Mouse (Mus musculus) kidney, adult 2 months (tissue): ENCODE measurements around the gene Ccdc103. TPM values are rescaled to one million over a fixed set of nuclear protein-coding genes. Genes with fewer than 3 reads are reported as not detected.
A peak's percentile ranks its signal among the peaks of the same experiment; 100 is the strongest.

Experiments used
- DNase-seq: peaks from one replicate; pipeline ENCODE4 v3.0.0; 2021
- H3K27ac ChIP-seq: fragments of 200-500 bp; 2 replicates; pipeline ENCODE4 v1.5.1; 2012; ENCODE audit warnings: low read depth, low read length, control low read depth, inconsistent platforms; ENCODE audit not compliant: insufficient read depth
- H3K27me3 ChIP-seq: fragments of 200-500 bp; replicated peaks from 2 replicates; pipeline ENCODE4 v1.6.1; 2012; ENCODE audit warnings: mild to moderate bottlenecking, moderate library complexity, low read length, inconsistent platforms; ENCODE audit not compliant: control insufficient read depth, insufficient read depth
- H3K36me3 ChIP-seq: fragments of 200-500 bp; 2 replicates; pipeline ENCODE4 v1.6.1; 2012; ENCODE audit warnings: mild to moderate bottlenecking, moderate library complexity, low read length, inconsistent platforms; ENCODE audit not compliant: control insufficient read depth, insufficient read depth
- H3K4me1 ChIP-seq: fragments of 200-500 bp; 2 replicates; pipeline ENCODE4 v1.6.1; 2011; ENCODE audit warnings: low read length; ENCODE audit not compliant: control insufficient read depth, insufficient read depth
- H3K4me3 ChIP-seq: fragments of 200-500 bp; 2 replicates; pipeline ENCODE4 v1.5.1; 2011; ENCODE audit warnings: mild to moderate bottlenecking, low read depth, low read length, control low read depth; ENCODE audit not compliant: insufficient read depth
- CTCF ChIP-seq: fragments of 200-500 bp; conservative IDR thresholded peaks from 2 replicates; pipeline ENCODE4 v1.5.1; 2011; ENCODE audit warnings: low read depth, mild to moderate bottlenecking, control low read depth, low read length, moderate library complexity, mixed read lengths; ENCODE audit not compliant: insufficient read depth, insufficient read length
- POLR2A ChIP-seq: fragments of 200-500 bp; IDR thresholded peaks from one replicate; pipeline ENCODE4 v1.6.1; 2011; ENCODE audit warnings: low read depth, low read length, control low read depth
- WGBS: fragments of 180-500 bp; shearing (Covaris S2); methylation state at CpG from one replicate; pipeline ENCODE4 v1.1.7; 2018; 5-methylcytosine and 5-hydroxymethylcytosine counted together
- polyA plus RNA-seq: library from polyadenylated mRNA; depleted of rRNA; stranded (reverse); fragments of >200 nt; gene quantifications from 2 replicates; pipeline ENCODE4 v1.2.3, GENCODE M21; 2012

Ccdc103 gene
- polyA plus RNA-seq, 1 experiment: 1.5 TPM

GRCm38 (mm10) chr11:102838616-102839150 is 42.3 kb upstream of the Ccdc103 start:
- 78% methylated on average over 9 of the region's 9 CpGs for WGBS
- Histone ChIP-seq H3K4me1 (no peaks in the 10 kb centered on the region), H3K4me3 (no peak overlapping the region), H3K27me3 (no peaks in the 10 kb centered on the region), H3K27ac (peak overlapping the region; percentile 58), H3K36me3 (peaks cover 3% of the 10 kb centered on the region)
- TF ChIP-seq CTCF: no peak
- no peak for DNase-seq

DNA sequence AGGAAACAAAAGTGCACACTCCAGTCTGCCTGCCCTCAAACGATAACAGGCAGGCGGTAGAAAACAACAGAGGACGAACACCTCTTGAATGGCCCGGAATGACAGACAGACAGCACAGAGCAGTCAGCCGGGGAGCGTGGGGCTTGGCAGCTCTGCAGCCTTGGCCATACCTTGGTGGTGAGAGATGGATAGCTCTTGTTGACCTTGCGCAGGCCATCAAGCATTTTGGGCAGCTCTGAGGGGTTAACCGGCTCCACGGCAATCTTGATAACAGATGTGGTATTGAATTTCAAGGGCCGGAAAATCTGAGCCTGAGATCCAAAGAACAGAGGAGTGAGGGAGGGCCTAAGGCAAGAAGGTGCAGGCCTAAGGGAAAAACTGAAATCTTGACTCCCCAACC is 35.1 kb upstream of the Ccdc103 start:
- Histone ChIP-seq H3K27me3 (no peaks in the 10 kb centered on the region), H3K36me3 (peaks cover 5% of the 10 kb centered on the region), H3K4me3 (no peak overlapping the region), H3K27ac (0 out of 2 replicates have a peak overlapping the region, but pooled peaks have one; percentile 28), H3K4me1 (no peaks in the 10 kb centered on the region)
- WGBS: 75% methylated on average over 10 of the region's 10 CpGs
- TF ChIP-seq CTCF (no peak), POLR2A (no peak)
- no peak for DNase-seq

DNA sequence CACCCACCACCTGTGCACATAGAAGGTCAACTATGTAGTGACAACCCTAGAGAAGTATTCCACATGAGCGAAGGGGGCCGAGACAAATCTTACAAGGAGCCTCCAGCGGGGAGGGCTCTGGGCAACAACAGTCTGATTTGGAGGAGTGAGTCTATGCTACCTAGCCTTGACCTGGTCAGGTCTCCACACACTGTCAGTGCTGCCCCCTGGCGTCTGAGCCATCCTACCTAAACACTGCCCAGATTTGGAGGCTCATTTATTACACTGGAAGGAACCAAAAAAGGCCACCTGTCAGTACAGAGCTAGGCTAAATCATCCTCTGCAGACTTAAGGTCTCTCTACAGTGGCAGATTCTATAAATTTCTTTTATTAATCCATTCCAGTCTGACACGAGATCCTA is 29.1 kb upstream of the Ccdc103 start:
- TF ChIP-seq POLR2A (no peak), CTCF (peak; percentile 79)
- 58% methylated on average over 5 of the region's 5 CpGs for WGBS

DNA sequence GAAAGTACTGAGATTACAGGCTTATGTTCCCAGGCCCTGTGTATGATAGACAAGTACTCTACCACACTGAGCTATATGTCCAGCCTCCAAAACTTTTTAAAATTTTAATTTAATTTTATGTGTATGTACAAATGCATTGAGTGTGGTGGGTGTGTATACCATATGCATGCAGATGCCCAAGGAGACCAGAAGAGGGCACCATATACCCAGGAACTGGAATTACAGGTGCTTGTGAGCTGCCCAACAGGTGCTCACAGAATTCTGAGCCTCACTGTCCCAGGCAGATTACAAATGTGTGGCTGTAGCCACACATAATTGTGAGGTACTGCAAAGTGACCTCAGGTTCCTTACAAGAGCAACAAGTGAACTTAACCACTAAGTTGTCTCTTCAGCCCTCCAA is 27.2 kb upstream of the Ccdc103 start:
- TF ChIP-seq CTCF (peak; percentile 29), POLR2A (no peak)
- DNase-seq: no peak
- Histone ChIP-seq H3K27me3 (no peaks in the 10 kb centered on the region), H3K36me3 (peaks cover 3% of the 10 kb centered on the region), H3K27ac (no peak overlapping the region), H3K4me1 (no peaks in the 10 kb centered on the region), H3K4me3 (no peak overlapping the region)

More for the DNA sequence above, 29.1 kb upstream of the Ccdc103 start:
- H3K4me3 ChIP-seq: no peak overlapping the region
- no peaks in the 10 kb centered on the region for H3K27me3 ChIP-seq
- H3K4me1 ChIP-seq: no peaks in the 10 kb centered on the region
- H3K27ac ChIP-seq: no peak overlapping the region
- peaks cover 5% of the 10 kb centered on the region for H3K36me3 ChIP-seq
- peak; percentile 72 for DNase-seq

DNA sequence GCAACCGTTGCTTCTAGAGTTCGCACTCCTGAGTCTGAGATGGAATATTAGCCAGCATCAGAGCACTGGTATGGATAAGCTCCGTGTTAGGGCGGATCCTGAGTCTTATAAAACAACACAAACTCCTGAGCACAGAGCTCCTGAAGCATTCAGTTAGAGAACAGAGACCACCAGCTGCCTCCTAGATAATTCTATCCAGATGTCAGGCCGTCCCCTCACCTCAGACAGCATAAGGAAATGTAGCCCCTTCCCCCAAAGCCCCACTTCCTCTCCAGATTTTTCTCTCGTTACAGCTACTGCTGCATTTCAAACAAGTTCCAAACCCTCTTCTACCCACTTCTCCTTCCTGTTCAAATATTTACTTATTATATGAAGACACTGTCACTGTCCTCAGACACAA is 25.1 kb upstream of the Ccdc103 start:
- 92% methylated on average over 6 of the region's 6 CpGs for WGBS
- peaks cover 3% of the 10 kb centered on the region for H3K36me3 ChIP-seq
- no peak for DNase-seq

GRCm38 (mm10) chr11:102858951-102859350 is 22.1 kb upstream of the Ccdc103 start:
- TF ChIP-seq POLR2A: no peak
- TF ChIP-seq CTCF: no peak
- H3K27me3 ChIP-seq: no peaks in the 10 kb centered on the region
- peaks cover 5% of the 10 kb centered on the region for H3K36me3 ChIP-seq

More for the DNA sequence above, 25.1 kb upstream of the Ccdc103 start:
- no peaks in the 10 kb centered on the region for H3K27me3 ChIP-seq
- TF ChIP-seq CTCF: no peak
- TF ChIP-seq POLR2A: no peak
- H3K4me3 ChIP-seq: no peak overlapping the region
- H3K4me1 ChIP-seq: no peaks in the 10 kb centered on the region
- H3K27ac ChIP-seq: no peak overlapping the region

DNA sequence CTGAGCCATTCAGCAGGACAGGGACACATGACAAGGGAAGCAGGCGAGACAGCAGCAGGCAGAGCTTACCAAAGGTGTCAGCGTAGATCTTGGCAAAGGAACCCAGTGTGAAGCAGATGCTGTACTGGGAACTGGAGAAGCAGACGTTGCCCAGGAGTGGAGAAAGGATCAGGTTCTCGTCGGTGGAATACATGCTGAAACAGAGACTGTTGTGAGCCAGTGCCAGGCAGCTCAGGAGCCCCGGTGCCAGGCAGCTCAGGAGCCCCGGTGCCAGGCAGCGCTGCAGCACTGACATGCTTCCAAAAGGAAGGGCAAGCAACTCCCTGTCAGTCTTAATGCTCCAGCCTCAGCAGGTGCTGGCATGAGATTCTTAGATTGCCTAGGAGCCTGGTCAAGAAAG is 21.1 kb upstream of the Ccdc103 start:
- 92% methylated on average over 8 of the region's 8 CpGs for WGBS
- no peak for DNase-seq
- TF ChIP-seq CTCF (no peak), POLR2A (no peak)
- Histone ChIP-seq H3K4me3 (no peak overlapping the region), H3K36me3 (peaks cover 2% of the 10 kb centered on the region), H3K27me3 (no peaks in the 10 kb centered on the region), H3K27ac (no peak overlapping the region), H3K4me1 (no peaks in the 10 kb centered on the region)

More at GRCm38 (mm10) chr11:102858951-102859350, 22.1 kb upstream of the Ccdc103 start:
- DNase-seq: no peak
- H3K27ac ChIP-seq: no peak overlapping the region
- WGBS: 68% methylated on average over 11 of the region's 11 CpGs
- H3K4me1 ChIP-seq: no peaks in the 10 kb centered on the region
- no peak overlapping the region for H3K4me3 ChIP-seq
